Mouse (Mus musculus): ENCODE results near the gene Gstp3.

DNA sequence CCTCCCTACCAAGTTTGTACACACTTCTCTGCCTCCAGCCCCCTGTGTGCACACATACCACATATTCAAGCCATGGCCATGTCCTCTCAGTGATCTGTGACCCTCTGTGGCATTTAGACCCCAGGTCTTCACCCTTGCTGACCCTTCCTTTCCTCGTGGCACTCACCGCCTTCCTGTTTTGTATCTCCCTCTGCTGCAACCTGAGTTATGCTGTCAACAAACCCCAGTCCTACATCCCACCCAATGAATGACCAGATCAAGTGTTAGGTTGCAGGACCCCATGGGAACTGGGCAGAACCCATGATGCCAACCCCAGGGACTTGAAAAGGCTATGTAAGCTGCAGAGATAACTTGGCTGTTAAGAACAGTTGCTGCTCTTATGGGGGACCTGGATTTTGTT lies 42.7 kb upstream of the Gstp3 start:
- TF ChIP-seq CTCF (conservative IDR thresholded peaks at IDR 0.05; ENCODE audit: low read length) (no peak), NANOG (IDR thresholded peaks at IDR 0.05; ENCODE audit: borderline replicate concordance, low read length) (no peak), POU5F1 (IDR thresholded peaks at IDR 0.05; ENCODE audit: borderline replicate concordance, low read length) (no peak)
